Mouse (Mus musculus) neural tube, embryonic 13.5 days (tissue): ENCODE measurements around the gene Alkbh2. TPM values are rescaled to one million over a fixed set of nuclear protein-coding genes. Genes with fewer than 3 reads are reported as not detected.

Source experiments
- ATAC-seq: fragments of 200-750 bp; cut with Nextera tagmentation; 2 replicates; pipeline ENCODE4 v1.8.0; 2017; ENCODE audit warnings: low read depth, mild to moderate bottlenecking, moderate TSS enrichment, moderate library complexity
- H3K27ac ChIP-seq: fragments of 300-500 bp; sonication (generic); replicated peaks from 2 replicates; pipeline ENCODE4 v1.5.1; 2015; ENCODE audit warnings: moderate library complexity, mild to moderate bottlenecking, inconsistent platforms
- H3K27me3 ChIP-seq: fragments of 300-500 bp; sonication (generic); 2 replicates; pipeline ENCODE4 v1.6.1; 2015; ENCODE audit warnings: mild to moderate bottlenecking, inconsistent platforms
- H3K36me3 ChIP-seq: fragments of 300-500 bp; sonication (generic); 2 replicates; pipeline ENCODE4 v1.6.1; 2015; ENCODE audit warnings: mild to moderate bottlenecking, inconsistent platforms
- H3K4me1 ChIP-seq: fragments of 300-500 bp; sonication (generic); replicated peaks from 2 replicates; pipeline ENCODE4 v1.6.1; 2015; ENCODE audit warnings: inconsistent platforms
- H3K4me2 ChIP-seq: fragments of 300-500 bp; sonication (generic); 2 replicates; pipeline ENCODE4 v1.6.1; 2015; ENCODE audit warnings: inconsistent platforms, mild to moderate bottlenecking, moderate library complexity
- H3K4me3 ChIP-seq: fragments of 300-500 bp; sonication (generic); 2 replicates; pipeline ENCODE4 v1.5.1; 2015; ENCODE audit warnings: mild to moderate bottlenecking, inconsistent platforms
- H3K9ac ChIP-seq: fragments of 300-500 bp; sonication (generic); 2 replicates; pipeline ENCODE4 v1.6.1; 2015; ENCODE audit warnings: moderate library complexity, mild to moderate bottlenecking, inconsistent platforms
- H3K9me3 ChIP-seq: fragments of 300-500 bp; sonication (generic); 2 replicates; pipeline ENCODE4 v1.6.1; 2016; ENCODE audit warnings: inconsistent platforms
- WGBS: fragments of 180-500 bp; shearing (Covaris S2); methylation state at CpG from one replicate; pipeline ENCODE4 v1.1.7; 2015; 5-methylcytosine and 5-hydroxymethylcytosine counted together
- polyA plus RNA-seq: library from polyadenylated mRNA; unstranded; fragments of >200 nt; fragmentation: Nextera tagmentation; extraction: Ambion mirVana; gene quantifications from 2 replicates; pipeline ENCODE4 v1.2.1, GENCODE M21; 2015

The Alkbh2 gene
- polyA plus RNA-seq, 1 experiment from 2014 or later, result 9.7 TPM

DNA sequence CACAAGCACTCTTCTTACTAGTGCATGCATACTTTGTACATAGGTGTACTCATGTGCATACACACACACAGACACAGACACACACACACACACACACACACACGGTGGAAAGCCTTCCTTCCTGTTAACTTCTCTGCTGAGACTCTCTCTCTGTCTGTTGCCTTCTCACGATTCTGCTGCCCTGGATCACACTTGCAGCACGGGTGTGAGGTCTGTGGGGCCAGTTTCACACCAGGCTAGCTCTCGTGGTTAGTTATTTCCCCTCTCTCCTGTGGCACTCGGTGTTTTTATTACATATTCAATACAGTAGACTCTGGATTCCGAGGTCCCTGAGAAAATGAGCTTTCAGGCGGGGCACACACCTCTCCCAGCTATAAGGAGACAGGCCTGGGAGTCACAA is 11.4 kb downstream of the Alkbh2 start:
- H3K4me1 ChIP-seq, result no peaks in the 10 kb centered on the region
- no peak for ATAC-seq
- no peak overlapping the region for H3K27ac ChIP-seq
- 88% methylated on average over 7 of the region's 7 CpGs for WGBS
- no peak overlapping the region for H3K9ac ChIP-seq
- no peaks in the 10 kb centered on the region for H3K9me3 ChIP-seq
- no peaks in the 10 kb centered on the region for H3K27me3 ChIP-seq
- H3K36me3 ChIP-seq, result peaks cover 96% of the 10 kb centered on the region
- no peak overlapping the region for H3K4me2 ChIP-seq
- no peak overlapping the region for H3K4me3 ChIP-seq

DNA sequence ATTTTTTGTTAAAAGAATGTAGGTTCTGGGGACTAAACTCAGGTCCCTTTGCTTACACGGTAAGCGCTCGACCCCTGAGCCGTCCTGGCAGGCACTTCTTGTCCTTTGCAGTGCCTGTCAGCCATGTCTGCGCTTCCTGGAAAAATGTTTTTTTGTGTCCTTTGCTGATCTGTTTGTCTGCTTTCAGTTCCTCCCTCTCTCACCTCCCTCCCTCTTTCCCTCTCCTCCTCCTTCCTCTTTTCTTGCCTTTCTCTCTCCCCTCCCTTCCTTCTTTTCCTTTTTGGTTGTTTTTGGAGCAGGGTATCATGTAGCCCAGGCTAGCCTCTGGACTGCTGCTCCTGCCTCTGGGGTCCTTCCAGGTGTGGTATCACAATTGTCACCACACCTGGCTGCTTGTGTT is 13.0 kb downstream of the Alkbh2 start:
- ATAC-seq, result no peak
- Histone ChIP-seq H3K27me3 (no peaks in the 10 kb centered on the region), H3K9ac (no peak overlapping the region), H3K4me1 (no peaks in the 10 kb centered on the region), H3K27ac (no peak overlapping the region), H3K9me3 (no peaks in the 10 kb centered on the region), H3K36me3 (peaks cover 96% of the 10 kb centered on the region), H3K4me2 (no peak overlapping the region), H3K4me3 (no peak overlapping the region)
- WGBS, result 85% methylated on average over 5 of the region's 5 CpGs

DNA sequence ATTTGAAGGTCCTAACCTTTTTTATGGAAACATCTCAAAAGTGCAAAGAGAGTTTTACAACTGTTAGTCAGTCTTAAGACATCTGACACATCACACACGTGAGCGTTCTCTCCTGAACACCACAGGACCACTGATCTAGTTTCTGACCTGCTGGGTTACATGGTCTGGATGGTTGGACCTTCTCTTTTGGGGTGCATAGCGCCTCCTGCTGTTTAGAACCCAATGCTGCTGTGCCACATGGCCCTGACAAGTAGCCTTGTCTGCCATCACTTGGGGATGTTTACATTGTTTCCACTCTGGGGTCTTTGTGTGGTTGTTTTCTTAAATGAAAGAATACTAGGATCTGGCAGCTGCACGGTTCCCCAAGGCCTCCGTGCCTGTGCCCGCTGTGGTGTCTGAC is 14.7 kb downstream of the Alkbh2 start:
- H3K36me3 ChIP-seq, result peaks cover 97% of the 10 kb centered on the region
- WGBS, result 83% methylated on average over 6 of the region's 6 CpGs
- ATAC-seq, result no peak

DNA sequence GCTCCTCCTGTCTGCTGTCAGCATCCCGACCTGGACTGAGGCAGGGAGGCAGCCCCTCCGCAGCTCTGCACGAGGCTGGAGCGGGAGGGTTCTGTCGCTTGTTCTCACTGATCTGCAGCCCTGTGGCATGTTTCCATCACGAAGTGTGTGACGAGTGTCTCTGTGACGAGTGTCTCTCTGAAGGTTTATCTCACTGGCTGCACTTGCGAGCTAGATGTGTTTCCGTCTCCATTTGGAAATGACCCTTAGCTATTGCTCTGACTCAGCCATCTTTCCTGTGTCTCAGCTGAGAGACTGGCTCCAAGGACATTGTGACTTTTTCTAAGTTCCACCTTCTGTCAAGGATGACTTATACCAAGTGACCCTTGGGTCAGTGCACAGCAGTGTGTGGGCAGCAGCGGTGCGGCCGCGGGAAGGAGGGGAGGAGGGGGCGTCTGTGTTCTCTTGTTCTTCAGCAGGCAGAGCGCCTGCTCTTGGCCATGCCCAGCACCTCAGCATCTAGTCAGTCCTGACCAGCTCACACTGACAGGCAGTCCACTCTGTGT is 21.6 kb downstream of the Alkbh2 start:
- WGBS, result 79% methylated on average over 16 of the region's 16 CpGs
- Histone ChIP-seq H3K9me3 (no peaks in the 10 kb centered on the region), H3K9ac (no peak overlapping the region), H3K4me2 (no peak overlapping the region), H3K4me1 (peaks cover 6% of the 10 kb centered on the region), H3K27me3 (no peaks in the 10 kb centered on the region), H3K4me3 (no peak overlapping the region), H3K27ac (no peak overlapping the region), H3K36me3 (peaks cover 88% of the 10 kb centered on the region)
- ATAC-seq, result no peak

More for the DNA sequence above, 14.7 kb downstream of the Alkbh2 start:
- Histone ChIP-seq H3K27ac (no peak overlapping the region), H3K9me3 (no peaks in the 10 kb centered on the region), H3K9ac (no peak overlapping the region), H3K4me1 (no peaks in the 10 kb centered on the region), H3K27me3 (no peaks in the 10 kb centered on the region), H3K4me3 (no peak overlapping the region), H3K4me2 (no peak overlapping the region)

DNA sequence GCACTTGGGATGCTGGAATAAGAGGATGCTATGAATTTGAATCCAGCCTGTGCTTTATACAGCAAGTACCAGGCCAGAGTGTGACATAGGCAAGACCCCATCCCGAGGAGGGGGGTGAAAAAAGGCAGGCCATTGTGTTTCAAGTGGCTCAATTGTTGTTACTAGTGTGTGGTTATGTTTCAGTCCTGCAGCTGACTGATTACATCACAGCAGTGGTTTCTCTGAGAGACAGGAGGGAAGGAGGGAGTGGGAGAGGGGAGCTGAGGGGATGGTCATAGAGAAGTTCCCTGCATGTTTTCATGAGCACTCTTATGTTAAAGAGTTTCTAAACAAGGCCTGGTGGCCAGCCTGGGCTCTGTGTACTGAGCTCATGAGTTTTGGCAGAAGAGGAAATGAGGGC is 25.2 kb downstream of the Alkbh2 start:
- H3K9ac ChIP-seq, result no peak overlapping the region; the same call in 1 of the 2 replicates
- WGBS, result 77% methylated on average over 1 of the region's 1 CpGs

DNA sequence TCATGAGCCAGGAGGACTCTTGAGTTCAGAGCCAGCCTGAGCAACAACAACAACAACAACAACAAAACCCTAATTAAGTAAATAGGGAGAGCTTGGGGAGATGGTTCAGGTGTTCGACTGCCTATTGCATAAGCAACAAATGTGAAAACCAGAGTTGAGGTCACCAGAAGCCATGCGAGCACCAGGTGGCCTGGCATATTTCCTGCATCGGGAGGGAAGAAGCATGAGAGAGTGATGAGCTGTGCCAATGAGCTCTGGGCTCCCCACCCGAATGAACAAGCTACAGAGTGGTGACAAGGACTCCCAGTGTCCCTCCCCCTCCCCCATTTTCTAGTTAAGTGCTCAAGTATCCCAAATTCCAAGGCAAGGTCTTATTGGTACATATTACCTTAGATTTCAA is 26.1 kb downstream of the Alkbh2 start:
- no peak for ATAC-seq
- Histone ChIP-seq H3K27ac (no peak overlapping the region), H3K9ac (no peak overlapping the region), H3K4me1 (peaks cover 22% of the 10 kb centered on the region), H3K4me3 (0 out of 2 replicates have a peak overlapping the region, but pooled peaks have one; percentile 96), H3K27me3 (no peaks in the 10 kb centered on the region), H3K9me3 (no peaks in the 10 kb centered on the region), H3K4me2 (no peak overlapping the region), H3K36me3 (peaks cover 42% of the 10 kb centered on the region)
- 90% methylated on average over 4 of the region's 4 CpGs for WGBS

More for the DNA sequence above, 25.2 kb downstream of the Alkbh2 start:
- Histone ChIP-seq H3K4me2 (no peak overlapping the region), H3K27me3 (no peaks in the 10 kb centered on the region), H3K36me3 (peaks cover 51% of the 10 kb centered on the region), H3K4me3 (no peak overlapping the region), H3K27ac (no peak overlapping the region), H3K4me1 (peaks cover 22% of the 10 kb centered on the region), H3K9me3 (no peaks in the 10 kb centered on the region)
- ATAC-seq, result no peak

DNA sequence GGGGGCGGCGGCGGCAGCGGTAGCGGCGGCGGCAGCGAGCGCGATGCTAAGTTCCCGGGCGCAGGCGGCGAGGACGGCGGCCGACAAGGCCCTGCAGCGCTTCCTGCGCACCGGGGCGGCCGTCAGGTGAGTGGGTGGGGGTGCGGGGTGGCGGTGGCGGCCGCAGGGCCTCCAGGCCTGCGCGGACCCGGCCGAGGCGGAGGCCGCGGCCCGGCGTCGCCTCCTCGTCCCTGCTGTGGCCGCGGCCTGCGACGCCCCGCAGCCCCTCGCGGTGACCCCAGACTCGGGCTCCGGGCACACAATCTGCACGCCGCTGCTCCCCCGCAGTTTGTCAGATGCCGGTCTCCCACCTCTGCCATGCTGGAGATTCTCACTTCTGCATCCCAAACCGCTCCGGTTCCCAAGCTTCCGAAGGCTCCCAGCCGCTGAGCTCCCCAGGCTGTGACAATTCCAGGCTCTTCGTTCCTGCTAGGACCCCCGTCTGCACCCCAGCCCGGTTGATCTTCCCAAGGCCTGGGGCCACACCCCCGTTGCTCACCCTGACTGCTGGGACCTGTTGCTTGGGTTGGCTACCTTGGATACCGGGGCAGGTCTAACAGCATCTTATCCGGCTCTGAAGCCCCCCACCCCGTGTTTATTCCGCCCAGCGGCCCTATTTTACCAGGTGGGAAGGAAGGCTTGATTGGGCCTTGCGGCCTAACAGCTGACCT is 27.5 kb downstream of the Alkbh2 start:
- peak overlapping the region; percentile 78 for H3K27ac ChIP-seq
- peak overlapping the region; percentile 80 for H3K4me2 ChIP-seq
- peak; percentile 49 for ATAC-seq
- H3K27me3 ChIP-seq, result no peaks in the 10 kb centered on the region
- no peaks in the 10 kb centered on the region for H3K9me3 ChIP-seq
- peaks cover 29% of the 10 kb centered on the region for H3K36me3 ChIP-seq
- peak overlapping the region; percentile 96 for H3K4me3 ChIP-seq
- peak overlapping the region; percentile 95 for H3K9ac ChIP-seq
- peaks cover 22% of the 10 kb centered on the region for H3K4me1 ChIP-seq
- WGBS, result 3% methylated on average over 58 of the region's 64 CpGs

DNA sequence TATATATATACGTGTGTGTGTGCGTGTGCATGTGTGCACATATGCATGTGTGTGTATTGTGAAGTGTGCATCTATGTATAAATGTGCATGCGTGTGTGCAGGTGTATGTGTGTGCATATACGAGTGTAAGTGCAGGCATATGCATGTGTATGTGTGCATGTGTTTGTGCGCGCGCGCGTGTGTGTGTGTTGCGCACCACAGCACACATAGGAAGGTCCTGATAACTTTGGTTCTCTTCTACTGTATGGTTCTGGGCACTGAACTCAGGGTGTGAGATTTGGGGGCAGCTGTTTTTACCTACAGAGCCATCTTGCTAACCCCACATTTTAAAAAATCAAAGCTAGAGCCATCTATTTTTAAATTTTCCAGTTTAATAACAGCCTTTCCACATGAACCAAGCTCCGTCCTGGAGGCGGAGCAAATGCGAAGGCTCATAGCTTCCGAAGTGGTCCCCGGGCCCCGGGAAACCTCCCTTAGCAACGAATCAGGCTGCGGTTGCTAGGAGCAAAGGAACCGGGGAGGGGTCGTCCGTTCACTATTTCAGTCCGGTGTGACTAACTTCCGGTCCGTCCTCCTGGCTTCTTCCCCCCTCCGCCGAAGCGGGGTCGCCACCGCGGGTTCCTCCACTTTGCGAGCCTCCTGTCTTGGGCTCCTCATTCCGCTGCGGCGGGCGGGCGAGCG is 28.2 kb downstream of the Alkbh2 start:
- peak overlapping the region; percentile 78 for H3K27ac ChIP-seq
- H3K4me1 ChIP-seq, result peaks cover 22% of the 10 kb centered on the region
- ATAC-seq, result peak; percentile 92
- H3K9ac ChIP-seq, result peak overlapping the region; percentile 95
- H3K36me3 ChIP-seq, result peaks cover 22% of the 10 kb centered on the region; the same call in 1 of the 2 replicates
- peak overlapping the region; percentile 96 for H3K4me3 ChIP-seq
- H3K27me3 ChIP-seq, result no peaks in the 10 kb centered on the region
- no peaks in the 10 kb centered on the region for H3K9me3 ChIP-seq
- H3K4me2 ChIP-seq, result peak overlapping the region; percentile 80
- 8% methylated on average over 37 of the region's 37 CpGs for WGBS

DNA sequence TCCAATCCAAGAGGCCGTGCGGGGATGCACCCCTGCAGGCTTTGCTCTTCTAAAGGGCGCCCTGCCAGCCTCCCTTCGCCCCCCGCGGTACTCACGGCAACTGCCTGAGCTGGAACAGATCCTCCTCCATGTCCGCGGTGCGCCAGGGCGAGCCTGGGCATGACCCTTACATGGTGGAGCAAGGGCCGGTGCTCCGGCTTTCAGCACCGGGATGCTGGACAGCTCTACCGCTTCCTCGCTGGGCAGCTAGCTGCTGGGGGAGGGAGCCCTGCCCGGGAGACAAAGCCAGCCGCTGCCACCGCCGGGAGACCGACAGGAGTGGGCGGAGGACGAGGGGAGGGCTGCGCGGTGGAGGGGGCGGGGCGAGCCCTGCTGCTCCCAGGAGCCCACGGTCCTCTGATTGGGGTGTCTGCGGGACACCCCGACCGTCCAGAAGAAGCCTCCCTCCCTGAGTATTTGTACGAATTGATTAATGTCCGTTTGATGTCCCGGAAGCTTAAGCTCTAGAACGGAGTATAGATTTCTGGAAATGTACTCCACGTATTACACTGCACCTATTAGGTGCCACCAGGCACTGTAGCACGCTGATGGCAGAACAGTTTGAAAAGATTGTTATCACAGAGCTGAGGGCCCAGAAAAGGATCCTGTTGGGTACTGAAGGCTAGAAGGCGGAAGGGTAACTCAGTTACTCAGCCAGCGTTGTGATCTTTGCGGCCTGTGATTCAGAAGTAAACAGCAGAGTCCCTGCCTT is 36.8 kb downstream of the Alkbh2 start, which contains the start of gene Svop:
TSS of gene Svop (minus strand) at position 514 of the 751 bp plus-strand sequence.
- Histone ChIP-seq H3K27ac (peak within 1 kb of the TSS; percentile 97), H3K4me1 (peaks cover 24% of the 10 kb centered on the region), H3K4me3 (peak within 1 kb of the TSS; percentile 71), H3K27me3 (no peaks in the 10 kb centered on the region), H3K4me2 (peak within 1 kb of the TSS; percentile 64), H3K36me3 (no peaks in the 10 kb centered on the region), H3K9ac (peak within 1 kb of the TSS; percentile 93), H3K9me3 (no peaks in the 10 kb centered on the region)
- ATAC-seq, result peak; percentile 91
- WGBS, result 3% methylated on average over 40 of the region's 40 CpGs

DNA sequence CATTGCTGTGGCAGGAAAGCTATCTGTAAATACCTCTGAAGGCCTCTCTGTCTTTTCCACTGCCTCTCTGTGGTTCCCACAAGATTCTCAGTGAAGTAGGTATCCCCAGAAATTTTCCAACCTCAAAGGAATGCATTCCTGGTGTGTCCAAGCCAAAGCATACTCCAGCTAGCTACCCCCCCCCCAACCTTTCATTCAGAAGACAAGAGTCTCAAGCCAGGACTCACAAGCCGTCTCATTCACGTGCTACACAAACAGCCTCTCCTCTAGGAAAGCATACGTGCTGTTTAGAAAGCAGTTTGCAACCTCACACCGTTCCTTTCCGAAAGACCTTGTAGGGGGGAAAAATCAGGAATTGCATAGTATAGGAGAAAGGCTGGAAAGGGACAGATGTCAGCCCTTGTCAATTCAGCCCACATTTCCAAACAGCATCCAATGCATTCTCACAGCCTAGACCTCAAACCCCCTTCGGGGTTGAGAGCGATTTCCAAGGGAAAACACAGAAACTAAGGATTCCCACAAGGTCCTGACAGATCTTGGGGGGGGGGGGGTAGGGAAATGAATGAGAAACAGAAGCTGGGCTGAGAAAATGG is 37.5 kb downstream of the Alkbh2 start:
- Histone ChIP-seq H3K4me3 (peak overlapping the region; percentile 71), H3K9me3 (no peaks in the 10 kb centered on the region), H3K27me3 (no peaks in the 10 kb centered on the region), H3K9ac (peak overlapping the region; percentile 93), H3K36me3 (no peaks in the 10 kb centered on the region), H3K27ac (peak overlapping the region; percentile 97), H3K4me1 (peaks cover 24% of the 10 kb centered on the region), H3K4me2 (peak overlapping the region; percentile 64)
- peak; percentile 37; the same call in 1 of the 2 replicates for ATAC-seq
- 14% methylated on average over 7 of the region's 7 CpGs for WGBS

DNA sequence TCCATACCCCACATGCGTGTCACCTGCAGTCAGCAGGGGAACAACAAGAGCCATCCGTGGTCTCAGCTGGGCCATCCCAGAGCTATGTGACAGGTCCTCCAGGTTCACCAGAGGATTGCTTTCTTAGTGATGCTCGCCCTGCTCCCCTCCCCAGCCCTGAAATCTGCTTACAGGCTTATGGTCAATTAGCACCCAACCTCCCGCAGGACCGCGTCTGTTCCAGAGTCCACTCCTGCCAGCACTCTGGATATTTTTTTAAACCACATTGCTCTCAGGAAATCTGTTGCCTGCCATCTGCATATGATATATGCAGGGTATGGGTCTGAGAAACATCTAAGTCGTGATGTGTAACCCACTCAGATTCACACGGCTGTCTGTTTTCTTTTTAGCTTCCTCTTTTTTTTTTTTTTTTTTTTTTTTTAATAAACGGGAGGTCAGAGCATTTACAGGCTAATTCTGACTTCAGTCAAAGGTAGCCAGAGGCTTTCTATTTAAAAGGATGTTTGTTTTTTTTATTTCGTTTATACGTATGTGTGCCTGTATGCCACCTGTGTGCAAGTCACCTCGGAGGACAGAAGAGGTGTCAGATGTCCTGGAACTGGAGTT is 40.0 kb downstream of the Alkbh2 start:
- no peak overlapping the region for H3K4me3 ChIP-seq
- no peak for ATAC-seq
- H3K9ac ChIP-seq, result no peak overlapping the region
- no peak overlapping the region for H3K27ac ChIP-seq
- 0 out of 2 replicates have a peak, but pooled peaks cover 3% of the 10 kb centered on the region for H3K36me3 ChIP-seq
- H3K4me2 ChIP-seq, result no peak overlapping the region
- no peaks in the 10 kb centered on the region for H3K9me3 ChIP-seq
- 76% methylated on average over 12 of the region's 12 CpGs for WGBS
- H3K4me1 ChIP-seq, result peaks cover 24% of the 10 kb centered on the region
- no peaks in the 10 kb centered on the region for H3K27me3 ChIP-seq
